Mouse (Mus musculus): ENCODE results near the gene Il20rb. TPM values are rescaled to one million over a fixed set of nuclear protein-coding genes. Genes with fewer than 3 reads are reported as not detected.

Gene Il20rb
- polyA plus RNA-seq, 1 experiment from 2014 or later: 0.68 TPM

- no peaks in the 10 kb centered on the region for H3K9me3 ChIP-seq
- H3K4me2 ChIP-seq: no peak overlapping the region
- no peak overlapping the region for H3K9ac ChIP-seq
- no peak overlapping the region for H3K4me3 ChIP-seq
- no peak overlapping the region for H3K27ac ChIP-seq (replicated peaks)
- peaks cover 5% of the 10 kb centered on the region for H3K4me1 ChIP-seq
- H3K36me3 ChIP-seq: no peaks in the 10 kb centered on the region
- no peak for ATAC-seq (ENCODE audit: extremely low read depth, insufficient number of reproducible peaks, low FRiP score, low TSS enrichment)
- H3K27me3 ChIP-seq (replicated peaks): no peaks in the 10 kb centered on the region
- 77% methylated on average over 8 of the region's 8 CpGs for WGBS
Observed at GRCm38 (mm10) chr9:100419103-100419502, 67.5 kb downstream of the Il20rb start.

DNA sequence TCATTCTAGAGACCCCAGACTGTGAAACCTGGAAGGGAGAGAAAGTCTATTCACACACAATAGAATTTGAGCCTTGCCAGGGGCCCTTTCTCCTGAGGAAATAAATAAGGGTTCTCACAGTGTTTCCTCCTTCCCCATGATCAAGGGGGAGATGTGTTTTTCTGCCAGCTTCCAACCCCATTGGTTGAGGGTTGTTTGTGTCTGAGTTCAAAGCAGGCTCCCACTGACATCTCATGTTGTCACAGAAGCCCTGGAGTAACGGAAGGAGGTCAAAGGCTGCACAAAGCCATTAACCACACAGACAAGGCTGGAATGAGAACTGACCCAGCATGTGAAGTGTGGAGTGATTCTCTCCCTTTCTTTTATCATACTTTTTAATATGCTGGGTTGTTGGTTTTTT, 69.8 kb downstream of the Il20rb start:
- Histone ChIP-seq H3K27ac (replicated peaks) (no peak overlapping the region), H3K27me3 (replicated peaks) (no peaks in the 10 kb centered on the region), H3K4me2 (no peak overlapping the region), H3K9ac (no peak overlapping the region), H3K4me1 (peaks cover 5% of the 10 kb centered on the region), H3K36me3 (no peaks in the 10 kb centered on the region), H3K4me3 (no peak overlapping the region), H3K9me3 (no peaks in the 10 kb centered on the region)
- ATAC-seq (ENCODE audit: extremely low read depth, insufficient number of reproducible peaks, low FRiP score, low TSS enrichment): no peak
- WGBS: 58% methylated on average over 1 of the region's 1 CpGs

DNA sequence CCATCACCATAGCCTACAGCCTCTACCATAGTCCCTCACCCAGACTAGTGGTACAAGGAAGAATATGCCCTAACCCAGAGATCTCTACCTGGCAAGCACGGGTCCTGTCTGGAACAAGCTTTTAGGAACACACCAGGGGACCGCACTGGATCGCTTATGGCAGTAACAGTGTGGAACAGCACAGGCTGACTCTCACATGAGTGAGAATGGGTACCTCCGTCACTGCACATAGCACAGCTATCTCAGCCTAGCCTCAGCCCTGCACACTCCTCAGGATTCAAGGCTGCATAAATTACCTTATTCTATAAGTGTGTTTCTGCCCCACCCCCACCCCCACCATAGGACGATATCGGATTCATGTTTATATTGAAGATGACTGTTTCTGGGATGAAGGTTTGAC, 70.3 kb downstream of the Il20rb start:
- ATAC-seq (ENCODE audit: extremely low read depth, insufficient number of reproducible peaks, low FRiP score, low TSS enrichment): no peak
- 79% methylated on average over 6 of the region's 6 CpGs for WGBS
- no peaks in the 10 kb centered on the region for H3K27me3 ChIP-seq (replicated peaks)

GRCm38 (mm10) chr9:100415328-100415979, 71.1 kb downstream of the Il20rb start:
- H3K9me3 ChIP-seq: no peaks in the 10 kb centered on the region
- peaks cover 5% of the 10 kb centered on the region for H3K4me1 ChIP-seq
- no peak overlapping the region for H3K4me3 ChIP-seq
- 40% methylated on average over 7 of the region's 7 CpGs for WGBS
- no peak overlapping the region for H3K4me2 ChIP-seq
- H3K36me3 ChIP-seq: no peaks in the 10 kb centered on the region
- H3K27ac ChIP-seq (replicated peaks): no peak overlapping the region
- H3K9ac ChIP-seq: no peak overlapping the region
- no peak; the same call in 1 of the 2 replicates for ATAC-seq (ENCODE audit: extremely low read depth, insufficient number of reproducible peaks, low FRiP score, low TSS enrichment)
- no peaks in the 10 kb centered on the region for H3K27me3 ChIP-seq (replicated peaks)

More for the DNA sequence above, 70.3 kb downstream of the Il20rb start:
- no peaks in the 10 kb centered on the region for H3K9me3 ChIP-seq
- H3K4me3 ChIP-seq: no peak overlapping the region
- no peak overlapping the region for H3K4me2 ChIP-seq
- H3K27ac ChIP-seq (replicated peaks): no peak overlapping the region
- no peak overlapping the region for H3K9ac ChIP-seq
- H3K4me1 ChIP-seq: peaks cover 5% of the 10 kb centered on the region
- no peaks in the 10 kb centered on the region for H3K36me3 ChIP-seq

Other genes starting within 250 kb of the Il20rb start
- gene Nck1, start 59.3 kb upstream of the Il20rb start, polyA plus RNA-seq (2015; fragmentation: Nextera tagmentation; extraction: Ambion mirVana): 45.6 and 56.7 TPM in 2 replicates
- 9.6 and 10.5 TPM in 2 replicates for gene Slc35g2, start 84.3 kb upstream of the Il20rb start, polyA plus RNA-seq (2015; fragmentation: Nextera tagmentation; extraction: Ambion mirVana)
- 23.1 and 25.7 TPM in 2 replicates for gene Stag1, start 111.0 kb upstream of the Il20rb start, polyA plus RNA-seq (2015; fragmentation: Nextera tagmentation; extraction: Ambion mirVana)

Data from heart, embryonic 13.5 days (tissue).